Mouse (Mus musculus) heart, embryonic 14.5 days (tissue): ENCODE measurements around the gene Olfr145. TPM values are rescaled to one million over a fixed set of nuclear protein-coding genes. Genes with fewer than 3 reads are reported as not detected.

Experiments used
- ATAC-seq: fragments of 200-750 bp; cut with Nextera tagmentation; 2 replicates; pipeline ENCODE4 v1.8.0; 2017; ENCODE audit warnings: low read depth, moderate TSS enrichment; ENCODE audit not compliant: insufficient number of reproducible peaks, insufficient read depth, low FRiP score
- H3K27ac ChIP-seq, 2 experiments: fragments of 200-500 bp in 1 of 2; fragments of 300-500 bp in 1 of 2; sonication (generic) in 1 of 2; replicated peaks in 1 of 2; 2 replicates each; pipeline ENCODE4 v1.5.1; 2012 to 2014; ENCODE audit warnings: low read depth in 2 of 2, low read length in 2 of 2, control low read depth in 1 of 2, mild to moderate bottlenecking in 1 of 2, mixed read lengths in 1 of 2; ENCODE audit not compliant: control insufficient read depth in 1 of 2, insufficient read depth in 1 of 2
- H3K27me3 ChIP-seq: fragments of 300-500 bp; sonication (generic); 2 replicates; pipeline ENCODE4 v1.6.1; 2014; ENCODE audit warnings: mild to moderate bottlenecking, low read length, control low read depth; ENCODE audit not compliant: control insufficient read depth, insufficient read depth
- H3K36me3 ChIP-seq: fragments of 300-500 bp; sonication (generic); 2 replicates; pipeline ENCODE4 v1.6.1; 2014; ENCODE audit warnings: mild to moderate bottlenecking, control low read depth, low read length, mixed read lengths; ENCODE audit not compliant: control insufficient read depth, insufficient read depth
- H3K4me1 ChIP-seq, 2 experiments: fragments of 200-500 bp in 1 of 2; fragments of 300-500 bp in 1 of 2; sonication (generic) in 1 of 2; 2 replicates each; pipeline ENCODE4 v1.6.1; 2012 to 2014; ENCODE audit warnings: low read length in 2 of 2, control low read depth in 1 of 2, mixed read lengths in 1 of 2; ENCODE audit not compliant: control insufficient read depth in 2 of 2, insufficient read depth in 2 of 2
- H3K4me2 ChIP-seq: fragments of 300-500 bp; sonication (generic); 2 replicates; pipeline ENCODE4 v1.6.1; 2014; ENCODE audit warnings: mild to moderate bottlenecking, low read length
- H3K4me3 ChIP-seq, 2 experiments: fragments of 200-500 bp in 1 of 2; fragments of 300-500 bp in 1 of 2; sonication (generic) in 1 of 2; 2 replicates each; pipeline ENCODE4 v1.5.1; 2012 to 2014; ENCODE audit warnings: low read length in 2 of 2, mild to moderate bottlenecking in 2 of 2, control low read depth in 1 of 2, low read depth in 1 of 2, moderate library complexity in 1 of 2; ENCODE audit not compliant: control insufficient read depth in 1 of 2, insufficient read depth in 1 of 2
- H3K9ac ChIP-seq: fragments of 300-500 bp; sonication (generic); 2 replicates; pipeline ENCODE4 v1.6.1; 2014; ENCODE audit warnings: mild to moderate bottlenecking, low read length
- H3K9me3 ChIP-seq: fragments of 300-500 bp; sonication (generic); 2 replicates; pipeline ENCODE4 v1.6.1; 2016; ENCODE audit warnings: low read length, control low read depth; ENCODE audit not compliant: control insufficient read depth
- WGBS: fragments of 180-500 bp; shearing (Covaris S2); extraction: QIAGEN DNeasy Blood & Tissue Kit; methylation state at CpG from one replicate; pipeline ENCODE4 v1.1.7; 2014; 5-methylcytosine and 5-hydroxymethylcytosine counted together
- polyA plus RNA-seq: library from polyadenylated mRNA; unstranded; fragments of >200 nt; fragmentation: Nextera tagmentation; extraction: Ambion mirVana; gene quantifications from 2 replicates; pipeline ENCODE4 v1.2.1, GENCODE M21; 2014

Gene Olfr145
- polyA plus RNA-seq, 1 experiment from 2014 or later = not detected

DNA sequence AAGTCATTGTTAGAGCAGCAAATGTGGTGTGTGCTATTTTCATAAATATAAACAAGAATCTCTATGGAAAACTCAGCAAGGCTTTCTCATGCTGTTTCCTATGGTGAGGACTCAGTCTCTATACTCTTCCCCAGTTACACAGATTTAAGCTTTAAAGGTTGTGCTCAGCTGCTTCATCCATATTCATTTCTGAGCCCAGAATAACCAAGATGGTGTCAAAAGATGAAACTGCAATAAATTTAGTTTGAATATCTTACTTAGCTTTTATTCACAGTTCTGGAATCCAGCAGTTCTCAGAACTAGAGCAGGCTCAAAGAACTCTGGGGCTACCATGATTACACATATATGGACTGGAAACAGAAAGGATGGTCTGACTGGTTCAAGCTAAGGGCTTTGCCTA is 37.6 kb downstream of the Olfr145 start:
- H3K4me1 ChIP-seq = no peaks in the 10 kb centered on the region
- H3K9ac ChIP-seq = no peak overlapping the region
- no peaks in the 10 kb centered on the region for H3K36me3 ChIP-seq
- H3K4me2 ChIP-seq = no peak overlapping the region
- no peak for ATAC-seq
- no peak overlapping the region for H3K4me3 ChIP-seq
- no peaks in the 10 kb centered on the region for H3K27me3 ChIP-seq
- no peaks in the 10 kb centered on the region for H3K9me3 ChIP-seq
- H3K27ac ChIP-seq = no peak overlapping the region

- H3K4me3 ChIP-seq = no peak overlapping the region
- no peaks in the 10 kb centered on the region for H3K9me3 ChIP-seq
- WGBS = 84% methylated on average over 2 of the region's 2 CpGs
- no peaks in the 10 kb centered on the region for H3K27me3 ChIP-seq
- H3K4me1 ChIP-seq = no peaks in the 10 kb centered on the region
- no peak overlapping the region for H3K4me2 ChIP-seq
- ATAC-seq = no peak
- H3K9ac ChIP-seq = no peak overlapping the region
- H3K27ac ChIP-seq = no peak overlapping the region
- no peaks in the 10 kb centered on the region for H3K36me3 ChIP-seq
Observed at GRCm38 (mm10) chr9:37941167-37941566, 44.6 kb downstream of the Olfr145 start.

Other genes with a start within 250 kb of the Olfr145 start
- 113 and 126 TPM in 2 replicates for gene Tbrg1, start 239.4 kb upstream of the Olfr145 start, polyA plus RNA-seq
- not detected in 2 replicates for gene Panx3, start 227.5 kb upstream of the Olfr145 start, polyA plus RNA-seq
- not detected in 2 replicates for gene Olfr160, start 180.5 kb upstream of the Olfr145 start, polyA plus RNA-seq
- not detected in 2 replicates for gene Olfr874, start 151.6 kb upstream of the Olfr145 start, polyA plus RNA-seq
- gene Olfr875, start 124.9 kb upstream of the Olfr145 start, polyA plus RNA-seq = not detected in 2 replicates
- not detected in 2 replicates for gene Olfr876, start 93.7 kb upstream of the Olfr145 start, polyA plus RNA-seq
- not detected in 2 replicates for gene Olfr877, start 42.5 kb upstream of the Olfr145 start, polyA plus RNA-seq
- gene Olfr878, start 21.1 kb downstream of the Olfr145 start, polyA plus RNA-seq = not detected in 2 replicates
- gene Olfr881, start 95.1 kb downstream of the Olfr145 start, polyA plus RNA-seq = not detected in 2 replicates
- not detected in 2 replicates for gene Olfr883, start 129.1 kb downstream of the Olfr145 start, polyA plus RNA-seq
- not detected in 2 replicates for gene Olfr884, start 149.8 kb downstream of the Olfr145 start, polyA plus RNA-seq
- gene Olfr885, start 164.6 kb downstream of the Olfr145 start, polyA plus RNA-seq = not detected in 2 replicates
- not detected in 2 replicates for gene Olfr887, start 187.3 kb downstream of the Olfr145 start, polyA plus RNA-seq
- gene Olfr888, start 211.4 kb downstream of the Olfr145 start, polyA plus RNA-seq = not detected in 2 replicates
- not detected in 2 replicates for gene Olfr889, start 218.5 kb downstream of the Olfr145 start, polyA plus RNA-seq
- gene Olfr890, start 245.8 kb downstream of the Olfr145 start, polyA plus RNA-seq = not detected in 2 replicates